Mouse (Mus musculus) MEL (cell line): ENCODE results near the gene Tcf19. TPM values are rescaled to one million over a fixed set of nuclear protein-coding genes. Genes with fewer than 3 reads are reported as not detected.
"Not testable (repeated sequence)": the region's sequence is repeated elsewhere in the genome, so short reads cannot be mapped to it uniquely, and the experiment has no call there.

Source experiments
- DNase-seq: peaks from one replicate; pipeline ENCODE4 v3.0.0; 2011; ENCODE audit warnings: low read depth, low spot score
- H3K27ac ChIP-seq: 2 replicates; pipeline ENCODE4 v1.5.1; 2012; ENCODE audit warnings: low read depth, mild to moderate bottlenecking, control low read depth, low read length, moderate library complexity; ENCODE audit not compliant: control insufficient read depth
- H3K27me3 ChIP-seq, 2 experiments: fragments of 150-350 bp in 1 of 2; sonication (generic) in 1 of 2; 2 replicates each; pipeline ENCODE4 v1.6.1; 2012; ENCODE audit warnings: low read length in 2 of 2, mild to moderate bottlenecking in 2 of 2, improper control_type of control experiment in 1 of 2, moderate library complexity in 1 of 2; ENCODE audit not compliant: insufficient read depth in 2 of 2, control insufficient read depth in 1 of 2
- H3K36me3 ChIP-seq, 2 experiments: 2 replicates each; pipeline ENCODE4 v1.6.1; 2012 to 2014; ENCODE audit warnings: low read length in 2 of 2, improper control_type of control experiment in 1 of 2, inconsistent platforms in 1 of 2, mild to moderate bottlenecking in 1 of 2; ENCODE audit not compliant: insufficient read depth in 2 of 2, control insufficient read depth in 1 of 2
- H3K4me1 ChIP-seq, 2 experiments: fragments of 150-350 bp in 1 of 2; sonication (generic) in 1 of 2; 2 replicates each; pipeline ENCODE4 v1.6.1; 2012; ENCODE audit warnings: low read length in 2 of 2, improper control_type of control experiment in 1 of 2, mild to moderate bottlenecking in 1 of 2; ENCODE audit not compliant: insufficient read depth in 2 of 2, control insufficient read depth in 1 of 2
- H3K4me3 ChIP-seq, 2 experiments: fragments of 150-350 bp in 1 of 2; sonication (generic) in 1 of 2; 2 replicates each; pipeline ENCODE4 v1.5.1; 2012; ENCODE audit warnings: low read depth in 2 of 2, low read length in 2 of 2, mild to moderate bottlenecking in 2 of 2, moderate library complexity in 2 of 2, control low read depth in 1 of 2, improper control_type of control experiment in 1 of 2; ENCODE audit not compliant: control insufficient read depth in 1 of 2, insufficient read depth in 1 of 2
- H3K79me2 ChIP-seq: 2 replicates; pipeline ENCODE4 v1.6.1; 2012; ENCODE audit warnings: mild to moderate bottlenecking, low read length, moderate library complexity; ENCODE audit not compliant: control insufficient read depth, poor library complexity, insufficient read depth
- H3K9ac ChIP-seq: 2 replicates; pipeline ENCODE4 v1.6.1; 2012; ENCODE audit warnings: low read depth, mild to moderate bottlenecking, control low read depth, low read length, moderate library complexity; ENCODE audit not compliant: control insufficient read depth, poor library complexity, severe bottlenecking
- H3K9me3 ChIP-seq: fragments of 150-350 bp; sonication (generic); replicated peaks from 2 replicates; pipeline ENCODE4 v1.6.1; 2012; ENCODE audit warnings: mild to moderate bottlenecking, low read length, improper control_type of control experiment, moderate library complexity; ENCODE audit not compliant: insufficient read depth
- CHD1 ChIP-seq: IDR thresholded peaks from 2 replicates; pipeline ENCODE4 v1.6.1; 2012; ENCODE audit warnings: low read depth, mild to moderate bottlenecking, inconsistent platforms, low read length, improper control_type of control experiment
- CTCF ChIP-seq, 3 experiments: IDR thresholded peaks in 2 of 3; conservative IDR thresholded peaks in 1 of 3; 2 replicates each; pipeline ENCODE4 v1.5.1; 2011 to 2012; ENCODE audit warnings: low read length in 3 of 3, low read depth in 2 of 3, mild to moderate bottlenecking in 2 of 3, improper control_type of control experiment in 1 of 3, inconsistent platforms in 1 of 3, mixed read lengths in 1 of 3, moderate library complexity in 1 of 3; ENCODE audit not compliant: control insufficient read depth in 1 of 3, insufficient read depth in 1 of 3, poor library complexity in 1 of 3, severe bottlenecking in 1 of 3
- E2F4 ChIP-seq: IDR thresholded peaks from 2 replicates; pipeline ENCODE4 v1.6.1; 2011; ENCODE audit warnings: low read depth, low read length, improper control_type of control experiment, borderline replicate concordance
- EP300 ChIP-seq, 2 experiments: IDR thresholded peaks; 2 replicates each; pipeline ENCODE4 v1.6.1; 2011; ENCODE audit warnings: improper control_type of control experiment in 2 of 2, low read length in 2 of 2, low read depth in 1 of 2, mild to moderate bottlenecking in 1 of 2
- ETS1 ChIP-seq: IDR thresholded peaks from 2 replicates; pipeline ENCODE4 v1.6.1; 2012; ENCODE audit warnings: low read depth, mild to moderate bottlenecking, inconsistent platforms, low read length, improper control_type of control experiment, moderate library complexity
- GABPA ChIP-seq: IDR thresholded peaks from 2 replicates; pipeline ENCODE4 v1.6.1; 2012; ENCODE audit warnings: low read depth, mild to moderate bottlenecking, inconsistent platforms, low read length, improper control_type of control experiment, moderate library complexity
- GATA1 ChIP-seq: IDR thresholded peaks from 2 replicates; pipeline ENCODE4 v1.6.1; 2011; ENCODE audit warnings: low read depth, low read length, improper control_type of control experiment
- JUND ChIP-seq: IDR thresholded peaks from 2 replicates; pipeline ENCODE4 v1.6.1; 2011; ENCODE audit warnings: low read depth, mild to moderate bottlenecking, improper control_type of control experiment, low read length
- MAFK ChIP-seq: IDR thresholded peaks from 2 replicates; pipeline ENCODE4 v1.6.1; 2011; ENCODE audit warnings: low read depth, mild to moderate bottlenecking, low read length, improper control_type of control experiment, borderline replicate concordance
- MAZ ChIP-seq: IDR thresholded peaks from 2 replicates; pipeline ENCODE4 v1.6.1; 2012; ENCODE audit warnings: low read depth, mild to moderate bottlenecking, inconsistent platforms, low read length, improper control_type of control experiment
- MYC ChIP-seq: IDR thresholded peaks from 2 replicates; pipeline ENCODE4 v1.6.1; 2011; ENCODE audit warnings: low read depth, mild to moderate bottlenecking, low read length, improper control_type of control experiment, moderate library complexity
- NELFE ChIP-seq: IDR thresholded peaks from 2 replicates; pipeline ENCODE4 v1.6.1; 2011; ENCODE audit warnings: low read depth, low read length, improper control_type of control experiment
- POLR2A ChIP-seq, 2 experiments: IDR thresholded peaks; 2 replicates each; pipeline ENCODE4 v1.6.1; 2011 to 2012; ENCODE audit warnings: low read length in 2 of 2, mild to moderate bottlenecking in 2 of 2, control low read depth in 1 of 2, improper control_type of control experiment in 1 of 2, low read depth in 1 of 2, moderate library complexity in 1 of 2; ENCODE audit not compliant: control insufficient read depth in 1 of 2, insufficient read depth in 1 of 2, poor library complexity in 1 of 2
- RAD21 ChIP-seq: IDR thresholded peaks from 2 replicates; pipeline ENCODE4 v1.6.1; 2011; ENCODE audit warnings: mild to moderate bottlenecking, low read depth, low read length, improper control_type of control experiment
- SMC3 ChIP-seq: IDR thresholded peaks from 2 replicates; pipeline ENCODE4 v1.6.1; 2011; ENCODE audit warnings: low read depth, low read length, improper control_type of control experiment
- UBTF ChIP-seq: IDR thresholded peaks from 2 replicates; pipeline ENCODE4 v1.6.1; 2012; ENCODE audit warnings: low read depth, mild to moderate bottlenecking, inconsistent platforms, low read length, improper control_type of control experiment, moderate library complexity, borderline replicate concordance; ENCODE audit not compliant: insufficient read depth
- ZKSCAN1 ChIP-seq: IDR thresholded peaks from 2 replicates; pipeline ENCODE4 v1.6.1; 2012; ENCODE audit warnings: low read depth, mild to moderate bottlenecking, inconsistent platforms, low read length, improper control_type of control experiment, moderate library complexity
- polyA plus RNA-seq, 2 experiments: library from polyadenylated mRNA; stranded (reverse) in 1 of 2; unstranded in 1 of 2; fragments of >175 nt in 1 of 2; fragments of >200 nt in 1 of 2; gene quantifications; 2 replicates each; pipeline versions ENCODE4 v1.2.1 to v1.2.4; 2012; ENCODE audit warnings: low replicate concordance in 2 of 2, low read depth in 1 of 2; ENCODE audit not compliant: insufficient read length in 2 of 2, insufficient read depth in 1 of 2, missing spikeins in 1 of 2
- total RNA-seq: library from RNA; depleted of rRNA; stranded (reverse); fragments of 300-350 nt; gene quantifications from 2 replicates; pipeline ENCODE4 v1.2.3, GENCODE M21; 2012

Gene Tcf19
- total and polyA plus RNA-seq, 3 experiments: 16.6 to 25.7 TPM; not detected in 1

DNA sequence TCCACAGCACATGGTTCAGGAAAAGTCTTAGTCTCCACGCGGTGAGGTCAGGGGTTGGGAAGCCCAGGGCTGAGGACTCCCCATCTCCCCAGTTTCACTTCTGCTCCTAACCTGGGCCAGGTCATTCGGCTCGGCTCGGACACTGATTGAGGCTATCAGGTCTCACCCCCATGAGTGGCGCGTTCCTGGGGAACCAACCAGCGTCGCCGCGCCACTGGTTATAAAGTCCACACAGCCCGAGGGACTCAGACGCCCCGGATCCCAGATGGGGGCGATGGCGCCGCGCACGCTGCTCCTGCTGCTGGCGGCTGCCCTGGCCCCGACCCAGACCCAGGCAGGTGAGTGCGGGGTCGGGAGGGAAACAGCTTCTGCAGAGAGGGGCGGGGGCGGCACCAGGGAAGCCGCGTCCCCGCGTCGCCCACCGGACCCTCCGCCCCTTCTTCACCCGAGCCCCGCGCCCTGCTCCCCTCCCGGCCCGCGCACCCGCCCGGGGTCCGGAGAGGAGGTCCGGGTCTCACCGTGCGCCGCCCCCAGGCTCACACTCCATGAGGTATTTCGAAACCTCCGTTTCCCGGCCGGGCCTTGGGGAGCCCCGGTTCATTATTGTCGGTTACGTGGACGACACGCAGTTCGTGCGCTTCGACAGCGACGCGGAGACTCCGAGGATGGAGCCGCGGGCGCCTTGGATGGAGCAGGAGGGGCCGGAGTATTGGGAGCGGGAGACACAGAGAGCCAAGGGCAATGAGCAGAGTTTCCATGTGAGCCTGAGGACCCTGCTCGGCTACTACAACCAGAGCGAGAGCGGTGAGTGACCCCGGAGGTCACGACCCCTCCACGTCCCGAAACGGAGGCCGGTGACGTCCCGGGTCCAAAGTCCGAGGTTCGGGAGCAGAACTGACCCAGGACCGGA lies 46.5 kb downstream of the Tcf19 start, which contains the start of gene H2-Q10:
Gene H2-Q10 (plus strand): TSS at position 248 of the 910 bp plus-strand sequence.
- Histone ChIP-seq H3K4me1 (no peaks in the 10 kb centered on the region), H3K27ac (no peak within 1 kb of the TSS), H3K79me2 (no peaks in the 10 kb centered on the region), H3K36me3 (no peaks in the 10 kb centered on the region), H3K4me3 (no peak within 1 kb of the TSS), H3K9ac (no peak within 1 kb of the TSS), H3K27me3 (no peaks in the 10 kb centered on the region), H3K9me3 (no peaks in the 10 kb centered on the region)
- TF ChIP-seq MYC (no peak), MAZ (no peak), E2F4 (no peak), ZKSCAN1 (no peak), RAD21 (no peak), CTCF (IDR thresholded peaks at IDR 0.05 in 2 of 3, conservative IDR thresholded peaks at IDR 0.05 in 1 of 3; ENCODE audit: control insufficient read depth in 1 of 3, insufficient read depth in 1 of 3, low read depth in 2 of 3, low read length in 3 of 3, poor library complexity in 1 of 3, severe bottlenecking in 1 of 3) (no peak), GATA1 (no peak), JUND (no peak), GABPA (no peak), MAFK (no peak), POLR2A (IDR thresholded peaks at IDR 0.05; ENCODE audit: control insufficient read depth in 1 of 2, insufficient read depth in 1 of 2, low read depth in 1 of 2, low read length in 2 of 2, poor library complexity in 1 of 2) (no peak), ETS1 (no peak), UBTF (no peak), SMC3 (no peak), EP300 (IDR thresholded peaks at IDR 0.05; ENCODE audit: low read depth in 1 of 2, low read length in 2 of 2) (no peak), CHD1 (no peak), NELFE (no peak)
- DNase-seq: no peak

DNA sequence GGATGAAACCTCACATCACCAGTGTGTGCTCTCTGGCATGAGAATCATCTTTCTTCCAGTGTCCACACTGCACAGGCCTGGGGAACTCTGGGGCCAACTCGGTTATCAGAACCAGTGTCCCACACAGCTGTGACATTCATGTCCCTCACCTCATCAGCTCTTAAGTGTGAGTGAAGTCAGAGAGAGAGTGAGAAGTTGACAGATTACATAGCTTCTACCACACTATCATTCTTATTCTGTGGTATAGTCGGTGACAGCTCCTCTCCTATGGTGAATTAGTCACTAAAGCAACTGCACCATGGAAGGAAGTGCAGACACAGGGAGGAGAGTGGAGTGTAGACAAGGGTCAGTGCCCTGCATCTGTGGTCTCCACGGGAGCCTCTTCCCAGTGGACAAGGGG lies 47.7 kb downstream of the Tcf19 start:
- H3K4me3 ChIP-seq, H3K9me3 ChIP-seq, DNase-seq, H3K9ac ChIP-seq, H3K4me1 ChIP-seq, H3K36me3 ChIP-seq, H3K27me3 ChIP-seq, H3K79me2 ChIP-seq, H3K27ac ChIP-seq: not testable (repeated sequence)
